Mouse (Mus musculus) heart, embryonic 11.5 days (tissue): ENCODE measurements around the gene Meiob. TPM values are rescaled to one million over a fixed set of nuclear protein-coding genes. Genes with fewer than 3 reads are reported as not detected.

ENCODE experiments used
- ATAC-seq: fragments of 200-750 bp; cut with Nextera tagmentation; replicated peaks from 2 replicates; pipeline ENCODE4 v1.8.0; 2017; ENCODE audit warnings: moderate library complexity; ENCODE audit not compliant: insufficient number of reproducible peaks, low FRiP score, low TSS enrichment
- H3K27ac ChIP-seq: fragments of 300-500 bp; sonication (generic); 2 replicates; pipeline ENCODE4 v1.5.1; 2014; ENCODE audit warnings: mild to moderate bottlenecking, low read depth, low read length
- H3K27me3 ChIP-seq: fragments of 300-500 bp; sonication (generic); 2 replicates; pipeline ENCODE4 v1.6.1; 2014; ENCODE audit warnings: mild to moderate bottlenecking, low read length, mixed read lengths; ENCODE audit not compliant: control insufficient read depth, insufficient read depth
- H3K36me3 ChIP-seq: fragments of 300-500 bp; sonication (generic); 2 replicates; pipeline ENCODE4 v1.6.1; 2014; ENCODE audit warnings: mild to moderate bottlenecking, low read length, moderate library complexity, mixed read lengths; ENCODE audit not compliant: control insufficient read depth, insufficient read depth
- H3K4me1 ChIP-seq: fragments of 300-500 bp; sonication (generic); 2 replicates; pipeline ENCODE4 v1.6.1; 2014; ENCODE audit warnings: low read length; ENCODE audit not compliant: control insufficient read depth, insufficient read depth
- H3K4me2 ChIP-seq: fragments of 300-500 bp; sonication (generic); 2 replicates; pipeline ENCODE4 v1.6.1; 2014; ENCODE audit warnings: mild to moderate bottlenecking, moderate library complexity
- H3K4me3 ChIP-seq: fragments of 300-500 bp; sonication (generic); 2 replicates; pipeline ENCODE4 v1.5.1; 2014; ENCODE audit warnings: low read depth, low read length
- H3K9ac ChIP-seq: fragments of 300-500 bp; sonication (generic); 2 replicates; pipeline ENCODE4 v1.6.1; 2014; ENCODE audit warnings: mild to moderate bottlenecking, low read depth, low read length, moderate library complexity
- H3K9me3 ChIP-seq: fragments of 300-500 bp; sonication (generic); replicated peaks from 2 replicates; pipeline ENCODE4 v1.6.1; 2016; ENCODE audit warnings: low read length; ENCODE audit not compliant: control insufficient read depth
- WGBS: fragments of 180-500 bp; shearing (Covaris S2); extraction: QIAGEN DNeasy Blood & Tissue Kit; methylation state at CpG from one replicate; pipeline ENCODE4 v1.1.7; 2014; ENCODE audit not compliant: insufficient replicate concordance; 5-methylcytosine and 5-hydroxymethylcytosine counted together
- polyA plus RNA-seq: library from polyadenylated mRNA; unstranded; fragments of >200 nt; fragmentation: Nextera tagmentation; extraction: Ambion mirVana; gene quantifications from 2 replicates; pipeline ENCODE4 v1.2.1, GENCODE M21; 2014

Gene Meiob
- polyA plus RNA-seq, 1 experiment from 2014 or later: not detected

DNA sequence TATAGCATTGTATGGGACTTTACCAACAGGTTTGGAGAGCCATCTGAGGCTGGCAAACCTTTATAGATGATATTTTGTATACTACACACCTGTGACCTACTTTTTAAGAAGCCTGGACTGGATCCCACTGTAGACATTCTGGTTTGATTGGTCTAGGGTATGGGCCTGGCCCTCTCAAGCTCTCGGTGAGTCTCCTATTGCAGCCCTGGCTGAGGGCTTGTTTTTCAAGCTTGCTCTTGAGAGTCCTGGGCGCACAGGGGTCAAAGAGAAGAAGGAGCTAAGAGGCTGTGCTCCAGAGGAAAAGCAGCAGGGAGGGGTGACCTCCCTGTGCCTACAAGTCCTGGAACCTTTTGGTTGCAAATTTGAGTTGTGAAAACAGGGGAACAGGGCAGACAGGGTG lies 27.0 kb upstream of the Meiob start:
- 64% methylated on average over 2 of the region's 2 CpGs for WGBS
- Histone ChIP-seq H3K4me1 (no peaks in the 10 kb centered on the region), H3K36me3 (no peaks in the 10 kb centered on the region), H3K27me3 (peaks cover 2% of the 10 kb centered on the region; the same call in 1 of the 2 replicates), H3K4me3 (no peak overlapping the region), H3K9me3 (no peaks in the 10 kb centered on the region), H3K9ac (no peak overlapping the region), H3K4me2 (no peak overlapping the region), H3K27ac (no peak overlapping the region)
- ATAC-seq: no peak

- H3K4me1 ChIP-seq: no peaks in the 10 kb centered on the region
- WGBS: 83% methylated on average over 2 of the region's 2 CpGs
- peaks cover 2% of the 10 kb centered on the region; the same call in 1 of the 2 replicates for H3K27me3 ChIP-seq
- H3K36me3 ChIP-seq: no peaks in the 10 kb centered on the region
- ATAC-seq: no peak
- H3K4me3 ChIP-seq: no peak overlapping the region
- H3K27ac ChIP-seq: no peak overlapping the region
- H3K9ac ChIP-seq: no peak overlapping the region
- no peaks in the 10 kb centered on the region for H3K9me3 ChIP-seq
- H3K4me2 ChIP-seq: no peak overlapping the region
Measured at GRCm38 (mm10) chr17:24780821-24781220, 23.3 kb upstream of the Meiob start.

DNA sequence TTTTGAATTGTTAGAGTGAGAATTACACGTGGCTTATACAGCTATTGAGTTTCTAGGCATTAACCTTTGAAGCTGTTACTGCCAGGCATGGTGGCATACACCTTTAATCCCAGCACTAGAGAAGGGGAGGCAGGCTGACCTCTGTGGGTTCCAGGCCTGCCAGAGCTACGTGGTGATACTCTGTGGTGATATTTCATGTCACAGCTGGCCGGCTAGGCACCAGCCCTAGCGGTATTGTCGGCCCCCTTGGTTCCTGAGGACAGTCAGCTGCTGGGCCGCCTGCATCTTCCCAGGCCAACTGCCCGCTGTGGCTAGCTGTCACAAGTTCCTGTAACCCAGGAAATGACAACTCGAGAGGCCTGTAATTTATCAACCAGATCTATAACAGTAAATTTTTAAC lies 11.9 kb upstream of the Meiob start:
- no peak for ATAC-seq
- 60% methylated on average over 8 of the region's 8 CpGs for WGBS
- H3K9me3 ChIP-seq: no peaks in the 10 kb centered on the region

DNA sequence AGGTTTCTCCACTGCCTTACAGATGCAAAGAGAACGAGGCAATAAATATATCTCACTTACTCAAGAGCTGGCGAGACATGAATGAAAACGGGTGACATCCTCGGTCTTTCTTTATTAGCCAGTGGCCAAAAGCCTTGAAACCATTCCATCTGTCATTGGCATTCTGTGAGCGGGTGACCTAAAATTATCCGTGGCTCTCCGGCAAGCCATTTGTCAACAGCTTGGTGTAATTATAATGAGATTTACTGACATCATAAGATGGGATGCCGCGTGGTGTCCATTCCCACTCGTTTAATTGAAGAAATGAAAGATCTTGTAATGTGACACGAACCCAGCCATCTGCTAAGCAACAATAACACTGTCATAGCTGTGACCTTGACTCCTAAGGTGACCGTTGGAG lies 9.3 kb upstream of the Meiob start:
- H3K4me1 ChIP-seq: no peaks in the 10 kb centered on the region
- no peak overlapping the region for H3K27ac ChIP-seq
- no peaks in the 10 kb centered on the region for H3K36me3 ChIP-seq
- no peak overlapping the region for H3K4me3 ChIP-seq
- no peak overlapping the region for H3K4me2 ChIP-seq
- H3K9me3 ChIP-seq: no peaks in the 10 kb centered on the region
- H3K9ac ChIP-seq: no peak overlapping the region
- 75% methylated on average over 12 of the region's 12 CpGs for WGBS
- ATAC-seq: no peak
- H3K27me3 ChIP-seq: no peaks in the 10 kb centered on the region

More for the DNA sequence above, 11.9 kb upstream of the Meiob start:
- Histone ChIP-seq H3K4me2 (no peak overlapping the region), H3K27ac (no peak overlapping the region), H3K9ac (no peak overlapping the region), H3K36me3 (no peaks in the 10 kb centered on the region), H3K4me3 (no peak overlapping the region), H3K4me1 (no peaks in the 10 kb centered on the region), H3K27me3 (no peaks in the 10 kb centered on the region)

GRCm38 (mm10) chr17:24796969-24797368 lies 7.1 kb upstream of the Meiob start:
- no peaks in the 10 kb centered on the region for H3K27me3 ChIP-seq
- ATAC-seq: no peak
- no peak overlapping the region for H3K4me3 ChIP-seq
- no peaks in the 10 kb centered on the region for H3K9me3 ChIP-seq
- H3K4me1 ChIP-seq: no peaks in the 10 kb centered on the region
- H3K4me2 ChIP-seq: no peak overlapping the region
- H3K27ac ChIP-seq: no peak overlapping the region
- H3K9ac ChIP-seq: no peak overlapping the region
- WGBS: 66% methylated on average over 3 of the region's 3 CpGs
- no peaks in the 10 kb centered on the region for H3K36me3 ChIP-seq

- no peak for ATAC-seq
- 52% methylated on average over 9 of the region's 9 CpGs for WGBS
- no peak overlapping the region for H3K27ac ChIP-seq
- no peak overlapping the region for H3K9ac ChIP-seq
- no peak overlapping the region for H3K4me2 ChIP-seq
- H3K4me1 ChIP-seq: no peaks in the 10 kb centered on the region
- H3K27me3 ChIP-seq: no peaks in the 10 kb centered on the region
- H3K4me3 ChIP-seq: no peak overlapping the region
- no peaks in the 10 kb centered on the region for H3K9me3 ChIP-seq
- H3K36me3 ChIP-seq: no peaks in the 10 kb centered on the region
Measured at GRCm38 (mm10) chr17:24798229-24798628, 5.9 kb upstream of the Meiob start.

- no peak overlapping the region for H3K4me2 ChIP-seq
- WGBS: 83% methylated on average over 4 of the region's 4 CpGs
- H3K27me3 ChIP-seq: peaks cover 4% of the 10 kb centered on the region; the same call in 1 of the 2 replicates
- no peaks in the 10 kb centered on the region for H3K9me3 ChIP-seq
- H3K36me3 ChIP-seq: no peaks in the 10 kb centered on the region
- H3K4me3 ChIP-seq: no peak overlapping the region
- ATAC-seq: no peak
- no peaks in the 10 kb centered on the region for H3K4me1 ChIP-seq
- no peak overlapping the region for H3K27ac ChIP-seq
- H3K9ac ChIP-seq: no peak overlapping the region
Measured at GRCm38 (mm10) chr17:24799476-24799875, 4.6 kb upstream of the Meiob start.

- no peak overlapping the region for H3K4me2 ChIP-seq
- 57% methylated on average over 3 of the region's 3 CpGs for WGBS
- no peak for ATAC-seq
Measured at GRCm38 (mm10) chr17:24800524-24800923, 3.6 kb upstream of the Meiob start.

DNA sequence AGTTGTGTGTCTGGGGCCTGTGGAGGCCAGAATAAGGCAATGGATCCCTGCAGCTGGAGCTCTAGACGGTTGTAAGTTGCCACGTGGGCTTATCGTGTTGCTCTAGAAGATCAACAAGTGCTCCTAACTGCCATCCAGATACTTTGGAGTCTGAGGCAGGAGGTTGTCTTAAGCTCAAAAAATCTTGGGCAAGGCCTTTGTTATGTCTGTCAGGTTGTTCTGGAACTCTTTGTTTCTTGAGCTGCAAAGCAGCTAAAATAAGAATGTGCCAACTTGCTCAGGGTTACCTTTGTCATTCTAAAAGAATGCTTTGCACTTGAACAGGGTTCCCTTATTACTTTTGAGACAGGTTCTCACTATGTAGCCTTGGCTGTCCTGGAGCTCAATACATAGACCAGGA lies 7.1 kb downstream of the Meiob start:
- Histone ChIP-seq H3K4me2 (no peak overlapping the region), H3K4me1 (no peaks in the 10 kb centered on the region), H3K4me3 (no peak overlapping the region), H3K36me3 (no peaks in the 10 kb centered on the region), H3K27me3 (peaks cover 5% of the 10 kb centered on the region), H3K9me3 (no peaks in the 10 kb centered on the region), H3K27ac (no peak overlapping the region), H3K9ac (no peak overlapping the region)
- 66% methylated on average over 3 of the region's 3 CpGs for WGBS
- ATAC-seq: no peak

More at GRCm38 (mm10) chr17:24800524-24800923, 3.6 kb upstream of the Meiob start:
- Histone ChIP-seq H3K4me3 (no peak overlapping the region), H3K4me1 (no peaks in the 10 kb centered on the region), H3K36me3 (no peaks in the 10 kb centered on the region), H3K27me3 (peaks cover 11% of the 10 kb centered on the region), H3K9me3 (no peaks in the 10 kb centered on the region), H3K27ac (no peak overlapping the region), H3K9ac (no peak overlapping the region)
